Mouse (Mus musculus) spleen, adult 18-20 months (tissue): ENCODE measurements around the gene Ctbs.
"Not testable (repeated sequence)": the region's sequence is repeated elsewhere in the genome, so short reads cannot be mapped to it uniquely, and the experiment has no call there.

ENCODE experiments used
- DNase-seq, 2 experiments: peaks; one replicate each; pipeline ENCODE4 v3.0.0; 2022; ENCODE audit warnings: mixed read lengths in 2 of 2

Gene Ctbs

GRCm38 (mm10) chr3:146449745-146450250, at the start of gene Ctbs:
Gene Ctbs (plus strand): TSS chr3:146449795.
- DNase-seq = no peak

DNA sequence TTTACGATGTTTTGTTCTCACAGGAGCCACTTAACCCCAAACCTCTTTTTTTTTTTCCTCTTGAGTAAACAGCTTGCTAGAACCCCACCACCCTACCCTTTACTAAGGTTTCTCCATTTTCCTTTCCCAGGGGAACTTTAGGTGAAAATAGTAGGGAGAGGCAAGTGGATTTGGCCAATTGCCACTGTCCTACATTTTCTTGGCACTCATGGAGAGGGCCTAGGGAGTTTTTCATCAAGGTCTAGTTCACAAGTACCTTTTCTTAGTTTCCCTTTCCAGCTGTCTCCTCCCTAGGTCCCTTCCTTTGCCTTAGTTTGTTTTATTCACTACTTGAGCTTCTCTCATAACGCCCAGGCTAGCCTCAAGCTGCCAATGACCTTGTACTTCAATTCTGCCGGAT, 45.8 kb upstream of the Ctbs start:
- no peak for DNase-seq

DNA sequence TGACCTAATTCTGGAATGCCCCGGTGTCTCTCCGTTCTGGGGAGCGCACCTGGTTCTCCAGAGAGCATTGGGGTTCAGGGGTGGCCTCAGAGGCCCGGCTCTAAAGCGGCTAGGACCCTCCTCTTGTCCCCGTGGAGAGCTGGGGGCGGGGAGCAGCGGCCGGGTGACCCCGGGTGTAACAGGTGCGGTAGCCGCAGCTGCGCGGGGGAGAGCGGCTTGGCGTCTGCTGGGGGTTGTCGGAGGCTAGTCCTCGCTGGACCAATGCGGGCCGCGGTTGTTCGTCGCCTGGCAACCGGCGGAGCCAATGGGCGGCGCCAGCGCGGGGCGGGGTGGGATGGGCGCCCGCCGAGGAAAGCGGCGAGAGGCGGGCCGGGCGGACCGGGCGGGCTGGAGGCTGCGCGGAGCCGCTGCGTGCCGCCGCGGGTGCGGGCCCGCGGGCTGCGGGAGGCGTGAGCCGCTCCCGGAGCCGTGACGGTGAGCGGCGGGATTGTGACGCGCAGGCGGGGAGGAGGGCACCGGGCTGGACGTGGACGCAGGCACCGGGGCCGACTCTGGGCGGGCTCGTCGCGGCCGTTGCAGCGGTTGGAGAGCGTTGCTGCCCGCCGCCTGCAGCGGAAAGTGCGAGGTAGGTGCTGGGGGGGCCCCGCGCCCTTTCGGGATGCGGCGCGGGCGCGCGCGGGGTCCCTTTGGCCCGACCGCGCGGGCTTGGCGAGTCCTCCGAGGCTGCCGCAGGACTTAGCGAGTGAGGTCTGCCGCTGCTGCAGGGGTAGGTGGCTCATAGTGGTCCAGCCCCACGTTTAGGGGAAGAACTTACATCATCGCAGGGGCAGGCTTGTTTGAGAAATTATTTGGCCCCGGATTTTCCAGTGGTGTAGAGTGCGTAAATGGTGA, 45.0 kb upstream of the Ctbs start, which contains the start of gene Ssx2ip:
TSS of gene Ssx2ip (plus strand) at position 332 of the 891 bp plus-strand sequence.
- peak; percentile 86 to 91 for DNase-seq

- no peak for DNase-seq
Observed at GRCm38 (mm10) chr3:146405213-146406006, 44.2 kb upstream of the Ctbs start.

DNA sequence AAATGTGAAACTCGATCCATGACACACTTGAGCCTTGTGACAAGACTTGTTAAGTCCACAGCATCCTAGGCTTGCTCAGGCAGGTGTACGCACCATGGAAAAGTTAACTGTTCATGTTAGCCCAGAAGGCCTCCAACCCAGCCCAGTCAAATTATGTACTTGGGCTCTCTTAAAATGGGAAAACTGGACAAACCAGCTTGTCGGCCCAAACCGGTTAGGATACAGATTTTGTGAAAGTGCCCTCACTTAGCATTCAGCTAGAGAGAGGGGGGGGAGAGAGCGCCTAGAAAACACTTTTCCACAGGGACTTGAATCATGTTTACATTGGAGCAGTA, 43.6 kb upstream of the Ctbs start:
- no peak for DNase-seq

GRCm38 (mm10) chr3:146407086-146407721, 42.4 kb upstream of the Ctbs start:
- DNase-seq = no peak

- DNase-seq = no peak
Observed at GRCm38 (mm10) chr3:146410114-146410513, 39.5 kb upstream of the Ctbs start.

GRCm38 (mm10) chr3:146412008-146412407, 37.6 kb upstream of the Ctbs start:
- DNase-seq = no peak

- DNase-seq = no peak
Observed at GRCm38 (mm10) chr3:146412480-146412879, 37.1 kb upstream of the Ctbs start.

DNA sequence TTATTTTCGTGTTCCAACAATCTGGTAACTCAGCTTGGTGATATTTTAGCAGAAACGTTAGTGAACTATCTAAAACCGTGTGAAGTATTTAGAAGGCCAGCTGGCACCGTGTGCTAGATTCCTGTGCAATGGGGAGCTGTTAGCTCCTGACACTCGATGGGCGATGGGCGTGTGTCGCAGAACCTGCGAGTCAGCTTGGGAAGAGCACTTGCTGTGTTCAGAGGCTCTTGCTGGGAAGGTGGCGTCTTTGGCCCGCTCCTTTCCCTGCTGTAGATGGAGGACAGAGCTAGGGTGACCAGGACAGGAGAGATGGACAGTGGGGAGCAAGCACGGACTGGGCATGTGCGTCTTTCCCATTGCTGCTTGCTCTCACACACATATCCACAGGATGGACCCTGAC, 36.6 kb upstream of the Ctbs start:
- no peak for DNase-seq

- no peak for DNase-seq
Observed at GRCm38 (mm10) chr3:146413992-146414391, 35.6 kb upstream of the Ctbs start.

DNA sequence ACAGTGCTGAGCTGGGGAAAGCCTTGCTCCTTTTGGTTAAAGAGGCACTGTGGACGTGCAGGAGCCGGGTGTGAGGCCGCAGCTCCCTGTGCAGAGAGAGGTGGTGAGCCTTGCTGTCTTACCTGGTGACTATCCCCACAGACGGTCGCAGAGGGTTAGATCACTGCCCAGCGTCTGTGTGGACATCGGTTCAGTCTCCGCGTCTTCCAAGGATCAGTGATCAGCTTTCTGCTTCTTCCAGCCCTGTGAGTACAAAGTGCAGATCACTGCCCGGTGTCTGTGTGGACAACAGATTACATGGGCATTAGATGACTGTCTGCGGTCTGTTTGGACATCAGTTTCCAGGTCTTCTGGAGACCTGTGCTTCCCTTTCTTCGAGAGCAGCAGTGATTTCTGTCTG, 35.0 kb upstream of the Ctbs start:
- DNase-seq = no peak

DNA sequence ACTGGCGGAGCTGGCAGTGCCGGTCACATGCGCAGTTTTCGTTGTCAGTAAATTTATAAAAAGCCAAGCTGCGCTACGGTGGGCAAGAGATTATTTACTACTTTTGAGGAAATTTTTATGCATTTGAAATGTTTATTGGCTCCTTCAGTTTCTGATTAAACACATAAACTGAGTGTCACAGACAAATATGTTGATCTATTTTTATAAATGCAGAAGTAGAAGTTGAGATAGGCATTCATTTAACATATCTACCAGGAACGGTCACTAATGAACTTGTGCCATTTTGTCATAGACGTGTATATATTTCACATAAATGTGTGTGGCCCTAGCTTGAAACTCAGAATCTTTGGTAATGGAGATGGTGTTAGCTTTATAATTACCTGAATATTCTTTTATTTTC, 31.7 kb upstream of the Ctbs start:
- DNase-seq = no peak

- no peak for DNase-seq
Observed at GRCm38 (mm10) chr3:146418901-146419300, 30.7 kb upstream of the Ctbs start.

DNA sequence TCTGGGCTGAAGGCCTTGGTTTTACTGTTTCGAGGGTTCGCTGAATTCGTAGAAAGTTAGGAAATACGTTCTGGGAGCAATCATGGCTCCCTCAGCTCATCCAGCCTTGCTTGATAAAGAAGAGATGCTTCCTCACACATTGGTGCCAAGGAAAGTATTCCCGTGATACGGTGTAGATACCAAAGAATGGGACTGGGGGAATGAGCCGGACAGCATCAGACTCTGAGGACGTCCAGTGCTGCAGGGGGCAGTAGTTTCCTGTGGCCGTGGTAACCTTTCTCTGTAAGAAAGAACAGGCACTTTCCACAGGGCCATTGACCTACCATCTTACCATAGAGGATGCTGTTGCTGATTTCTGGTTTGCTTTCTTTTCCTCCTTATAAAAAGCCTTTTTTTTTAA, 30.1 kb upstream of the Ctbs start:
- no peak for DNase-seq

GRCm38 (mm10) chr3:146419992-146420537, 29.5 kb upstream of the Ctbs start:
- DNase-seq = no peak

DNA sequence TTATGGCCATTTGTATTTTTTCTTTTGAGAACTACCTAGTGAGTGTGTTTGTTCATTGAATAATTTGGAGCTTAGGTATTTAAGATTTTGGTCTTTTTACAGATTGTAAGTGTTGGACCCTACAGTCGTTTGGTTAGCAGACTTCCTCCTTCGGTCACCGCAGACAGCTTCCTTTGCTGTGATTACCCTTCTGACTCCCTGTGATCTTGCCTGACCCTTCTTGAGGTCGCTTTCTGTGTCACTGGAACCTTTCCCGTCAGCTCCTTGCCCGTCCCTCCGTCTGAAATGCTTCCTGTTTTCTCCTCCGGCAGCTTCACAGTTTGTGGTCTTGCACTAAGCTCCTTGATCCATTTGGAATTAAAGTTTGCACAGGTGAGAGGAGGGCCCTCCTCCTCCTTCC, 27.8 kb upstream of the Ctbs start:
- DNase-seq = no peak

- DNase-seq = no peak
Observed at GRCm38 (mm10) chr3:146423710-146424109, 25.9 kb upstream of the Ctbs start.

- no peak for DNase-seq
Observed at GRCm38 (mm10) chr3:146424306-146424900, 25.2 kb upstream of the Ctbs start.

DNA sequence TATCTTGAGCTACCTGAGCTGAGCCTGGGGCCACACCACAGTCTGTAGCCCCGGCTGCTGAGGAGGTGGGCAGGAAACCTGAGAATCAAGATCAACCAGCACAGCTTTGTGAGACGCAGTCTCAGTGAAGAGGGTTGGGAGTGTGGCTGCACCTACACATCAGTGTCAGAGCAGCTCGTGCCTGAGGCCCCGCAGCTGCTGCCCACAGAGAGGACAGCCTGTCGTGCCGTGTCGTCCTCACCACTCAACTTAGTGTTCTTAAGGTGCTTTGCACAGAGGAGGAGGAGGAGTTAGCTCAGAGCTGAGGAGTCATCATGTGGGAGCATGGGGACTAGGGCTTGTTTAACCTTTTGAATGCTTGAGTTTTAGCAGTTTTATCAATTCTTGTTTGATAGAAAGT, 23.7 kb upstream of the Ctbs start:
- no peak for DNase-seq

DNA sequence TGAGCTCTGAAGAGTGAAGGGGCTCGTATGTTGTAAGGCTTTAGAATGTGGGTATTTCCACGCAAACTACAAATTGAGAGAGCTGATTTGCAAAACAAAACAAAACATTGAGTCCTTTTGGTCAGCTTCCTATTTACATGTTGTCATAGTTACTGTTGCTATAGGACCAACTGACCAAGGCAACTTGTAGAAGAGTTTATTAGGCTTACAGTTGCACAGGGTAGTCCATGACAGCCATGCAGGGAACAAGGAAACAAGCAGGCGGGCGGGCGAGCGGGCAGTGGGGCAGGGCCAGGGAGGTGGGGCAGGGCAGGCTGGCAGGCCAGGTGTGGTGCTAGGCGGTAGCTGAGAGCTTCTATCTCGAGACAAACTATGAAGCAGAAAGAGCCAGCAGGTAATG, 23.1 kb upstream of the Ctbs start:
- no peak for DNase-seq

- DNase-seq = not testable (repeated sequence)
Observed at GRCm38 (mm10) chr3:146433063-146433462, 16.5 kb upstream of the Ctbs start.
